14 mouse cellular contexts compared by ENCODE assay signal in the genomic region with DNA sequence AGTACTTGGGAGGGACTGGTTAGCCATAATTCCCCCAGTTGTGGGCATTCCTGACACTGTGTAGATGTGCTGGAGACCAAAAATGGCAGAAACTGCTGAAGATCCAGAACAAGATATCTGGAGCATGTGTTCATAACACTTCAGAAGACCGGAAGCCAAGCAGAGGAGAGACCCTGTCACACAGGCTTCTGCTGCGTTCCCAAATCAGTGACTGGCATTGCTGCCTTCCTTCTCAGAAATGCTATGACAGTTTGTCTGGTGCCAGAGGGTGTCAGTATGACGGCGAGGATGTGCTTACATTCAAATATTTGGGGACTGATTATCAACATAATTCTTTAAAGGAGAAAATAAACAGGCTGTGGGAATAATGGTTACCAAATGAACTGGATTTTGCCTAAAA.
DNase-seq lines count a peak whose midpoint lies in the region; ATAC-seq and TF ChIP-seq lines count a peak whose summit lies in the region.
"Had no signal": no experiment of that assay in that cellular context is flagged by ENCODE, and none has a peak within 500 bp of the region (broad histone marks: within the 10 kb centered on the region; RNA-seq: fewer than 3 reads in every experiment).

No protein-coding gene starts in this region.

- ATAC-seq in cerebellum, adult (ENCODE audit: insufficient number of reproducible peaks, low FRiP score, low TSS enrichment) = no peak
- no peak for ATAC-seq in hindbrain, embryonic 12.5 days (ENCODE audit: low FRiP score)
- no peak for ATAC-seq in midbrain, embryonic 13.5 days
- ATAC-seq in liver, postnatal 0 days = no peak

- peak; percentile 9 to 18 for DNase-seq in cerebellum, postnatal 14 days
- no peak for DNase-seq in thymus, postnatal 10 days (ENCODE audit: low spot score in 2 of 2)
- DNase-seq in liver, postnatal 0 days = no peak
- DNase-seq in ovary, postnatal 36 days (ENCODE audit: low spot score) = no peak
- no peak for DNase-seq in gastrocnemius, postnatal 36 days
- DNase-seq: adrenal gland, postnatal 14 days; cerebellum, adult 9-11 months; heart, postnatal 10 days; thymus, adult 18-20 months had no signal

- peaks cover 43% of the 10 kb centered on the region for H3K4me1 ChIP-seq in hindbrain, embryonic 12.5 days
- H3K4me1 ChIP-seq in midbrain, embryonic 13.5 days (replicated peaks) = peaks cover 48% of the 10 kb centered on the region
- H3K4me1 ChIP-seq in liver, postnatal 0 days (ENCODE audit: insufficient read depth) = no peaks in the 10 kb centered on the region

- no peaks in the 10 kb centered on the region for H3K9me3 ChIP-seq in hindbrain, embryonic 12.5 days (replicated peaks)
- no peaks in the 10 kb centered on the region for H3K9me3 ChIP-seq in midbrain, embryonic 13.5 days
- H3K9me3 ChIP-seq in liver, postnatal 0 days (ENCODE audit: low read length) = no peaks in the 10 kb centered on the region
- H3K9me3 ChIP-seq: kidney, embryonic 15.5 days had no signal

- no peaks in the 10 kb centered on the region for H3K27me3 ChIP-seq in hindbrain, embryonic 12.5 days
- no peaks in the 10 kb centered on the region for H3K27me3 ChIP-seq in midbrain, embryonic 13.5 days
- no peaks in the 10 kb centered on the region for H3K27me3 ChIP-seq in liver, postnatal 0 days (ENCODE audit: insufficient read depth, low read length)
- H3K27me3 ChIP-seq: CH12.LX; kidney, embryonic 15.5 days had no signal

- H3K36me3 ChIP-seq in hindbrain, embryonic 12.5 days = no peaks in the 10 kb centered on the region
- H3K36me3 ChIP-seq in midbrain, embryonic 13.5 days = no peaks in the 10 kb centered on the region
- H3K36me3 ChIP-seq in liver, postnatal 0 days (replicated peaks; ENCODE audit: insufficient read depth, low read length) = no peaks in the 10 kb centered on the region
- H3K36me3 ChIP-seq: kidney, embryonic 15.5 days had no signal

- TF ChIP-seq CTCF in liver, postnatal 0 days (IDR thresholded peaks at IDR 0.05; ENCODE audit: low read depth) = no peak

- intact Hi-C loops in gastrocnemius, postnatal 36 days (cut with DNase I) = loop anchor here (10.0 kb wide), 1 partner anchor 65 kb away; no protein-coding TSS in a partner anchor

- H3K9ac ChIP-seq in hindbrain, embryonic 12.5 days = no peak overlapping the region
- peak overlapping the region; percentile 12; the same call in 1 of the 2 replicates for H3K9ac ChIP-seq in midbrain, embryonic 13.5 days (replicated peaks)
- no peak overlapping the region for H3K9ac ChIP-seq in liver, postnatal 0 days (replicated peaks)
- H3K9ac ChIP-seq: kidney, embryonic 15.5 days had no signal

- 84% methylated on average over 4 of the region's 4 CpGs for WGBS in hindbrain, embryonic 12.5 days
- 73% methylated on average over 4 of the region's 4 CpGs for WGBS in midbrain, embryonic 13.5 days
- 72% methylated on average over 4 of the region's 4 CpGs for WGBS in liver, postnatal 0 days (ENCODE audit: insufficient replicate concordance)

- no peak overlapping the region for H3K27ac ChIP-seq in hindbrain, embryonic 12.5 days
- H3K27ac ChIP-seq in midbrain, embryonic 13.5 days = no peak overlapping the region
- H3K27ac ChIP-seq in liver, postnatal 0 days (ENCODE audit: low read depth) = no peak overlapping the region
- H3K27ac ChIP-seq: kidney, embryonic 15.5 days had no signal

- TF ChIP-seq EP300 in liver, postnatal 0 days (IDR thresholded peaks at IDR 0.05; ENCODE audit: low read depth) = no peak

- peak overlapping the region; percentile 64 for H3K4me2 ChIP-seq in hindbrain, embryonic 12.5 days (replicated peaks)
- peak overlapping the region; percentile 73 for H3K4me2 ChIP-seq in midbrain, embryonic 13.5 days (replicated peaks)
- H3K4me2 ChIP-seq in liver, postnatal 0 days (ENCODE audit: low read depth, low read length) = no peak overlapping the region
- H3K4me2 ChIP-seq: kidney, embryonic 15.5 days had no signal

- no peak overlapping the region for H3K4me3 ChIP-seq in hindbrain, embryonic 12.5 days
- H3K4me3 ChIP-seq in midbrain, embryonic 13.5 days (replicated peaks) = peak overlapping the region; percentile 53
- no peak overlapping the region for H3K4me3 ChIP-seq in liver, postnatal 0 days (ENCODE audit: low read depth, low read length)
- H3K4me3 ChIP-seq: kidney, embryonic 15.5 days had no signal

Comparison
In these comparisons a context has a peak if more than half of its experiments do, and no peak if none do; other contexts are left out.
1. DNase-seq: peak in cerebellum, postnatal 14 days (2 of 2); none in thymus, postnatal 10 days (0 of 2), liver, postnatal 0 days (single experiment), ovary, postnatal 36 days (single experiment) and gastrocnemius, postnatal 36 days (0 of 2).